Mouse (Mus musculus) ES-Bruce4 (cell line): Measurements from ENCODE around the gene Adamtsl1.

Source experiments
- CTCF ChIP-seq: IDR thresholded peaks from one replicate; pipeline ENCODE4 v1.8.1; 2011; ENCODE audit warnings: low read depth, low read length
- EP300 ChIP-seq: IDR thresholded peaks from 2 replicates; pipeline ENCODE4 v1.6.1; 2011; ENCODE audit warnings: low read depth, low read length; ENCODE audit not compliant: insufficient read depth
- POLR2A ChIP-seq: IDR thresholded peaks from one replicate; pipeline ENCODE4 v1.8.1; 2011; ENCODE audit warnings: low read length; ENCODE audit not compliant: insufficient read depth

DNA sequence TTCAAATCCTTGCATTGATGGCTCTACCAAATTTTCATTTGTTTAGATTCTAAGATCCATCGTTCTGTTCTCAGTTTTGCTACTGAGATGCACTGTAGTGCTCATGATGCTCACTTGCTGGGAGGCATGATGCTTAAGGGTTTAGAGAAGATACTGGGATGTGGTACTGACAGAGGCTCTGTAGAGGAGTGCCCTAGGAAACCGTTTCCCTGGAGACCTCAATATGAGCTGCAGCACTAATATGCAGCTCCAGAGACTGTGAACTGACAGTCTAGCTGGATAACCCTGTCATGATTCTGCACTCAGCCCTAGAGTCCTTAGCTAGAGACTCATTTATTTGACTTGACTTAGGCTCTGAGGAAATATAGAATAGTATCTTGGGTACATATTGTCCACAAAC lies 756.1 kb downstream of the Adamtsl1 start:
- TF ChIP-seq POLR2A (no peak), EP300 (no peak), CTCF (no peak)
